Mouse (Mus musculus): ENCODE results near the gene Cog3. TPM values are rescaled to one million over a fixed set of nuclear protein-coding genes. Genes with fewer than 3 reads are reported as not detected.

The Cog3 gene
- polyA plus RNA-seq, 1 experiment from 2014 or later: 15.8 TPM

- no peak overlapping the region for H3K4me3 ChIP-seq (ENCODE audit: low read length)
- H3K9ac ChIP-seq (ENCODE audit: low read depth, low read length): no peak overlapping the region
- 97% methylated on average over 4 of the region's 4 CpGs for WGBS
- no peaks in the 10 kb centered on the region for H3K27me3 ChIP-seq (replicated peaks; ENCODE audit: control insufficient read depth, insufficient read depth, low read length)
- H3K27ac ChIP-seq (ENCODE audit: low read depth, low read length): no peak overlapping the region
- H3K36me3 ChIP-seq (ENCODE audit: control insufficient read depth, insufficient read depth, low read length): peaks cover 34% of the 10 kb centered on the region
- H3K4me2 ChIP-seq (ENCODE audit: low read length): no peak overlapping the region
- H3K9me3 ChIP-seq (ENCODE audit: control insufficient read depth, low read length): no peaks in the 10 kb centered on the region
- ATAC-seq: no peak
- no peaks in the 10 kb centered on the region for H3K4me1 ChIP-seq (ENCODE audit: control insufficient read depth, insufficient read depth, low read depth, low read length)
These were observed 37.9 kb downstream of the Cog3 start for GRCm38 (mm10) chr14:75716410-75716809.

DNA sequence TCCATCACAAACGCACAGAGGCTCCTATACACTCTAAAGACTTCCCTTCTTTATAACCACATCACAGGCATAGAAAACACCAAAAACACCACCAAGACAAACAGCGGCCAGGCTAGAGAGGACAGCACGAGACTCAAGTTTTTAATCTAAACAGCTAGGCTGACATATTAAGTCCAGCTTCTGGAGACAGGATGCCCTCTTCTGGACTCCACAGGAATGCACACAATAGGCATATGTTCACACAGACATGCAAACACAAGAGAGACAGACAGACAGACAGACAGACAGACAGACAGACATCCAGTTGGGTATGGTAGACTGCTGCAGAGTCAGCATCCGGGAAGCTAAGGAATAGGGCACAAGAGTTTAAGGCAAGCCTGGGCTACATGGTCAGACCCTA, 40.7 kb downstream of the Cog3 start:
- Histone ChIP-seq H3K27me3 (replicated peaks; ENCODE audit: control insufficient read depth, insufficient read depth, low read length) (no peaks in the 10 kb centered on the region), H3K9me3 (ENCODE audit: control insufficient read depth, low read length) (no peaks in the 10 kb centered on the region), H3K4me1 (ENCODE audit: control insufficient read depth, insufficient read depth, low read depth, low read length) (no peaks in the 10 kb centered on the region), H3K9ac (ENCODE audit: low read depth, low read length) (no peak overlapping the region), H3K27ac (ENCODE audit: low read depth, low read length) (no peak overlapping the region), H3K36me3 (ENCODE audit: control insufficient read depth, insufficient read depth, low read length) (peaks cover 23% of the 10 kb centered on the region), H3K4me2 (ENCODE audit: low read length) (no peak overlapping the region), H3K4me3 (ENCODE audit: low read length) (no peak overlapping the region)
- ATAC-seq: no peak
- 72% methylated on average over 4 of the region's 4 CpGs for WGBS

- H3K36me3 ChIP-seq (ENCODE audit: control insufficient read depth, insufficient read depth, low read length): peaks cover 19% of the 10 kb centered on the region
These were observed 41.6 kb downstream of the Cog3 start for GRCm38 (mm10) chr14:75712687-75713086.

GRCm38 (mm10) chr14:75711731-75712130, 42.6 kb downstream of the Cog3 start:
- 92% methylated on average over 3 of the region's 3 CpGs for WGBS
- no peaks in the 10 kb centered on the region for H3K27me3 ChIP-seq (replicated peaks; ENCODE audit: control insufficient read depth, insufficient read depth, low read length)

More at GRCm38 (mm10) chr14:75712687-75713086, 41.6 kb downstream of the Cog3 start:
- H3K27me3 ChIP-seq (replicated peaks; ENCODE audit: control insufficient read depth, insufficient read depth, low read length): no peaks in the 10 kb centered on the region
- no peak overlapping the region for H3K9ac ChIP-seq (ENCODE audit: low read depth, low read length)
- no peak overlapping the region for H3K27ac ChIP-seq (ENCODE audit: low read depth, low read length)
- H3K4me3 ChIP-seq (ENCODE audit: low read length): no peak overlapping the region
- no peaks in the 10 kb centered on the region for H3K9me3 ChIP-seq (ENCODE audit: control insufficient read depth, low read length)
- no peaks in the 10 kb centered on the region for H3K4me1 ChIP-seq (ENCODE audit: control insufficient read depth, insufficient read depth, low read depth, low read length)
- ATAC-seq: no peak
- 92% methylated on average over 5 of the region's 5 CpGs for WGBS
- H3K4me2 ChIP-seq (ENCODE audit: low read length): no peak overlapping the region

GRCm38 (mm10) chr14:75708986-75709385, 45.3 kb downstream of the Cog3 start:
- H3K4me1 ChIP-seq (ENCODE audit: control insufficient read depth, insufficient read depth, low read depth, low read length): no peaks in the 10 kb centered on the region
- H3K27ac ChIP-seq (ENCODE audit: low read depth, low read length): no peak overlapping the region
- no peaks in the 10 kb centered on the region for H3K9me3 ChIP-seq (ENCODE audit: control insufficient read depth, low read length)
- H3K4me3 ChIP-seq (ENCODE audit: low read length): no peak overlapping the region
- ATAC-seq: no peak
- H3K36me3 ChIP-seq (ENCODE audit: control insufficient read depth, insufficient read depth, low read length): peaks cover 11% of the 10 kb centered on the region
- no peak overlapping the region for H3K4me2 ChIP-seq (ENCODE audit: low read length)
- 87% methylated on average over 1 of the region's 1 CpGs for WGBS
- H3K9ac ChIP-seq (ENCODE audit: low read depth, low read length): no peak overlapping the region
- no peaks in the 10 kb centered on the region for H3K27me3 ChIP-seq (replicated peaks; ENCODE audit: control insufficient read depth, insufficient read depth, low read length)

More at GRCm38 (mm10) chr14:75711731-75712130, 42.6 kb downstream of the Cog3 start:
- Histone ChIP-seq H3K9ac (ENCODE audit: low read depth, low read length) (no peak overlapping the region), H3K27ac (ENCODE audit: low read depth, low read length) (no peak overlapping the region), H3K9me3 (ENCODE audit: control insufficient read depth, low read length) (no peaks in the 10 kb centered on the region), H3K4me2 (ENCODE audit: low read length) (no peak overlapping the region), H3K4me1 (ENCODE audit: control insufficient read depth, insufficient read depth, low read depth, low read length) (no peaks in the 10 kb centered on the region), H3K4me3 (ENCODE audit: low read length) (no peak overlapping the region), H3K36me3 (ENCODE audit: control insufficient read depth, insufficient read depth, low read length) (peaks cover 17% of the 10 kb centered on the region)
- no peak for ATAC-seq

DNA sequence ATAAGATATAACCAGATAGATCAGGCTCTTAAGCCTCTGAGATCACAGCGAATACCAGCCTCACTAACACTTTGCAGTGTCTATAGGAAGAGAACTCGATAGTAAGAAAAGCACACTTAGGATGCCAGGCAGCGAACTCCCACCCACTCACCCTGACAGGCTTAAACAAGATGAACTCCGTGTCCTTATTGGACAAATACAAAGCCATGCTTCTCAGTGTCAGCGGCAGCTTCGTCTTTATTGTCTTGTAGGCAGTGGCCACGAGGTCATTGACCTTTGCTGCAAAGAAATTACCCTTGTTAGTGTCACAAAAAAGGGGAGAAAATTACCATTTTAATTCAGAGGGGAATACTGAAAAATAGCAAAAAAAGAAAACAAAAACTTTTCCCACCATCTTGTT, 46.5 kb downstream of the Cog3 start:
- WGBS: 22% methylated on average over 7 of the region's 7 CpGs
- no peak overlapping the region for H3K27ac ChIP-seq (ENCODE audit: low read depth, low read length)
- no peak overlapping the region for H3K4me2 ChIP-seq (ENCODE audit: low read length)
- H3K9me3 ChIP-seq (ENCODE audit: control insufficient read depth, low read length): no peaks in the 10 kb centered on the region
- peaks cover 17% of the 10 kb centered on the region for H3K36me3 ChIP-seq (ENCODE audit: control insufficient read depth, insufficient read depth, low read length)
- H3K4me3 ChIP-seq (ENCODE audit: low read length): no peak overlapping the region
- ATAC-seq: no peak
- no peak overlapping the region for H3K9ac ChIP-seq (ENCODE audit: low read depth, low read length)
- no peaks in the 10 kb centered on the region for H3K27me3 ChIP-seq (replicated peaks; ENCODE audit: control insufficient read depth, insufficient read depth, low read length)
- H3K4me1 ChIP-seq (ENCODE audit: control insufficient read depth, insufficient read depth, low read depth, low read length): no peaks in the 10 kb centered on the region

GRCm38 (mm10) chr14:75706647-75707046, 47.7 kb downstream of the Cog3 start:
- 82% methylated on average over 4 of the region's 4 CpGs for WGBS
- peaks cover 13% of the 10 kb centered on the region for H3K36me3 ChIP-seq (ENCODE audit: control insufficient read depth, insufficient read depth, low read length)

GRCm38 (mm10) chr14:75697928-75698327, 56.4 kb downstream of the Cog3 start:
- H3K4me1 ChIP-seq (ENCODE audit: control insufficient read depth, insufficient read depth, low read depth, low read length): no peaks in the 10 kb centered on the region
- ATAC-seq: no peak
- no peaks in the 10 kb centered on the region for H3K9me3 ChIP-seq (ENCODE audit: control insufficient read depth, low read length)
- H3K4me3 ChIP-seq (ENCODE audit: low read length): no peak overlapping the region
- H3K36me3 ChIP-seq (ENCODE audit: control insufficient read depth, insufficient read depth, low read length): peaks cover 4% of the 10 kb centered on the region; the same call in 1 of the 2 replicates
- H3K27me3 ChIP-seq (replicated peaks; ENCODE audit: control insufficient read depth, insufficient read depth, low read length): no peaks in the 10 kb centered on the region
- WGBS: 81% methylated on average over 1 of the region's 1 CpGs
- no peak overlapping the region for H3K27ac ChIP-seq (ENCODE audit: low read depth, low read length)
- no peak overlapping the region for H3K4me2 ChIP-seq (ENCODE audit: low read length)
- no peak overlapping the region for H3K9ac ChIP-seq (ENCODE audit: low read depth, low read length)

More at GRCm38 (mm10) chr14:75706647-75707046, 47.7 kb downstream of the Cog3 start:
- Histone ChIP-seq H3K4me1 (ENCODE audit: control insufficient read depth, insufficient read depth, low read depth, low read length) (no peaks in the 10 kb centered on the region), H3K9me3 (ENCODE audit: control insufficient read depth, low read length) (no peaks in the 10 kb centered on the region), H3K4me3 (ENCODE audit: low read length) (no peak overlapping the region), H3K9ac (ENCODE audit: low read depth, low read length) (no peak overlapping the region), H3K4me2 (ENCODE audit: low read length) (no peak overlapping the region), H3K27ac (ENCODE audit: low read depth, low read length) (no peak overlapping the region), H3K27me3 (replicated peaks; ENCODE audit: control insufficient read depth, insufficient read depth, low read length) (no peaks in the 10 kb centered on the region)
- ATAC-seq: no peak

- WGBS: 91% methylated on average over 5 of the region's 5 CpGs
- Histone ChIP-seq H3K36me3 (ENCODE audit: control insufficient read depth, insufficient read depth, low read length) (peaks cover 2% of the 10 kb centered on the region; the same call in 1 of the 2 replicates), H3K27ac (ENCODE audit: low read depth, low read length) (no peak overlapping the region), H3K9me3 (ENCODE audit: control insufficient read depth, low read length) (no peaks in the 10 kb centered on the region), H3K27me3 (replicated peaks; ENCODE audit: control insufficient read depth, insufficient read depth, low read length) (no peaks in the 10 kb centered on the region), H3K4me3 (ENCODE audit: low read length) (no peak overlapping the region), H3K9ac (ENCODE audit: low read depth, low read length) (no peak overlapping the region), H3K4me1 (ENCODE audit: control insufficient read depth, insufficient read depth, low read depth, low read length) (no peaks in the 10 kb centered on the region), H3K4me2 (ENCODE audit: low read length) (no peak overlapping the region)
- no peak for ATAC-seq
These were observed 58.2 kb downstream of the Cog3 start for GRCm38 (mm10) chr14:75696096-75696495.

DNA sequence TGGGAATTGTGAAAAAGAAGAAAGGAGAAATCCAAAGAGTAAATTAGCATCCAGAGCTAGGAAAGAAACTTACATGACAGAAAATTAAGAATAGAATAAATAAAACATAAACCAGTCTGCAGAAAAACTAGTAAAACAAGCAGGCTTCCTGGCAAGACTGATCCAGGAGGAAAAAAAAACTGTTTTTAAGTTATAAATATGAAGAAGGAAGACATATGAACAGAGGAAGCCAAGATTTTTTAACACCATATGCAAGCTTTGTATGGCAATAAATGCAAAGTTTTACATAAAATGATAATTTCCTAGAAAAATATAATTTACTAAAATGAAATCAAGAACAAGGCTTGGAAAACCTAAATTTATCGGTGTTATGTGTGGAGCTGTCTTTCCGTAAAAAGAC, 63.9 kb downstream of the Cog3 start:
- no peak for ATAC-seq
- H3K4me1 ChIP-seq (ENCODE audit: control insufficient read depth, insufficient read depth, low read depth, low read length): no peaks in the 10 kb centered on the region
- 90% methylated on average over 2 of the region's 2 CpGs for WGBS

More for the DNA sequence above, 63.9 kb downstream of the Cog3 start:
- Histone ChIP-seq H3K9me3 (ENCODE audit: control insufficient read depth, low read length) (no peaks in the 10 kb centered on the region), H3K4me3 (ENCODE audit: low read length) (no peak overlapping the region), H3K36me3 (ENCODE audit: control insufficient read depth, insufficient read depth, low read length) (no peaks in the 10 kb centered on the region), H3K27me3 (replicated peaks; ENCODE audit: control insufficient read depth, insufficient read depth, low read length) (no peaks in the 10 kb centered on the region), H3K27ac (ENCODE audit: low read depth, low read length) (no peak overlapping the region), H3K9ac (ENCODE audit: low read depth, low read length) (no peak overlapping the region), H3K4me2 (ENCODE audit: low read length) (no peak overlapping the region)

All from hindbrain, embryonic 16.5 days (tissue).